Mouse (Mus musculus) erythroblast, embryonic 14.5 days (primary cell): ENCODE results near the gene Adgrl2.

Source experiments
- GATA1 ChIP-seq: IDR thresholded peaks from 2 replicates; pipeline ENCODE4 v1.6.1; 2012; ENCODE audit warnings: low read length, inconsistent platforms, mixed read lengths
- TAL1 ChIP-seq: IDR thresholded peaks from 3 replicates; pipeline ENCODE4 v1.6.1; 2012; ENCODE audit warnings: low read length, inconsistent platforms, mixed read lengths

- TF ChIP-seq GATA1 (no peak), TAL1 (no peak)
Observed at GRCm38 (mm10) chr3:148806977-148807376, 183.4 kb downstream of the Adgrl2 start.
